Mouse (Mus musculus) embryonic fibroblast, embryonic 13.5 days (primary cell): ENCODE results near the gene Atg2b. TPM values are rescaled to one million over a fixed set of nuclear protein-coding genes. Genes with fewer than 3 reads are reported as not detected.

Experiments
- H3K27ac ChIP-seq: 2 replicates; pipeline ENCODE4 v1.5.1; 2012; ENCODE audit warnings: low read length, control low read depth, inconsistent platforms; ENCODE audit not compliant: insufficient read depth
- H3K4me1 ChIP-seq: 2 replicates; pipeline ENCODE4 v1.6.1; 2011; ENCODE audit warnings: low read length; ENCODE audit not compliant: control insufficient read depth, insufficient read depth
- H3K4me3 ChIP-seq: 2 replicates; pipeline ENCODE4 v1.5.1; 2011; ENCODE audit warnings: mild to moderate bottlenecking, control low read depth, low read length; ENCODE audit not compliant: insufficient read depth
- CTCF ChIP-seq: IDR thresholded peaks from 2 replicates; pipeline ENCODE4 v1.5.1; 2011; ENCODE audit warnings: mild to moderate bottlenecking, control low read depth, low read length, moderate library complexity, borderline replicate concordance; ENCODE audit not compliant: insufficient read depth
- POLR2A ChIP-seq: IDR thresholded peaks from 2 replicates; pipeline ENCODE4 v1.6.1; 2011; ENCODE audit warnings: low read depth, mild to moderate bottlenecking, control low read depth, low read length, moderate library complexity
- polyA plus RNA-seq: library from polyadenylated mRNA; stranded (reverse); fragments of >200 nt; gene quantifications from 2 replicates; pipeline ENCODE4 v1.2.4, GENCODE M21; 2011; ENCODE audit warnings: low read depth; ENCODE audit not compliant: missing spikeins, insufficient read length

Gene Atg2b
- polyA plus RNA-seq, 1 experiment: 25.9 TPM

GRCm38 (mm10) chr12:105686791-105687190 lies 1.8 kb upstream of the Atg2b start:
- TF ChIP-seq CTCF: no peak
- Histone ChIP-seq H3K27ac (no peak overlapping the region), H3K4me1 (peaks cover 8% of the 10 kb centered on the region), H3K4me3 (peak overlapping the region; percentile 4; the same call in 1 of the 2 replicates)

- peak within 1 kb of the TSS; percentile 61 for H3K27ac ChIP-seq
These were observed 794 bp downstream of the Atg2b start, which contains the start of gene Gskip for GRCm38 (mm10) chr12:105683933-105684901. Gskip (plus strand) TSS chr12:105684829.

GRCm38 (mm10) chr12:105678762-105679161 lies 6.2 kb downstream of the Atg2b start:
- H3K4me1 ChIP-seq: peaks cover 3% of the 10 kb centered on the region
- TF ChIP-seq CTCF: no peak
- no peak for TF ChIP-seq POLR2A
- no peak overlapping the region for H3K4me3 ChIP-seq
- H3K27ac ChIP-seq: no peak overlapping the region

More at GRCm38 (mm10) chr12:105683933-105684901, 794 bp downstream of the Atg2b start, which contains the start of gene Gskip:
- Histone ChIP-seq H3K4me3 (peak within 1 kb of the TSS; percentile 96), H3K4me1 (peaks cover 8% of the 10 kb centered on the region)
- peak; percentile 39 for TF ChIP-seq POLR2A
- TF ChIP-seq CTCF: no peak

- Histone ChIP-seq H3K4me3 (no peak overlapping the region), H3K4me1 (peaks cover 2% of the 10 kb centered on the region), H3K27ac (no peak overlapping the region)
- TF ChIP-seq POLR2A (no peak), CTCF (no peak)
These were observed 6.8 kb downstream of the Atg2b start for GRCm38 (mm10) chr12:105678211-105678610.

DNA sequence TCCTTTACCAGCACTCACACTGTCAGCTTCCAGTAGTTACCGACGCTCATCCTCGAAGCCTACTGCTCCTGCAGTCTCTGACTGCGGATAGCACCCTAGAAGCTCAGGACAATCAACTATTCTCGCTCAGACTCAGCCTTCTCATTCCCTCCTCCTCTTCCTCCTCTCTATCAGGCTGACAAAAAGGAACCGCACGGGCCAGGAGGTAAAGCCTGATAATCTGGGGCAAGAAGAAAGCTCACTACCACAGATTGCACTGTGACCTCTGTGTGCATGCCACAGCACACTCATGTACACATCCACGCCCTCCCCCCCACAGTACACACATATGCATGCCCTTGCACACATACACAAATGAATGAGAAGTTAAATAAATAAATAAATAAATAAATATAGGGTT lies 8.7 kb downstream of the Atg2b start:
- no peaks in the 10 kb centered on the region for H3K4me1 ChIP-seq
- no peak overlapping the region for H3K4me3 ChIP-seq
- H3K27ac ChIP-seq: no peak overlapping the region
- TF ChIP-seq POLR2A (no peak), CTCF (no peak)

GRCm38 (mm10) chr12:105655850-105656249 lies 29.2 kb downstream of the Atg2b start:
- no peak for TF ChIP-seq POLR2A
- no peak for TF ChIP-seq CTCF
- no peak overlapping the region for H3K27ac ChIP-seq
- H3K4me1 ChIP-seq: no peaks in the 10 kb centered on the region
- H3K4me3 ChIP-seq: no peak overlapping the region

DNA sequence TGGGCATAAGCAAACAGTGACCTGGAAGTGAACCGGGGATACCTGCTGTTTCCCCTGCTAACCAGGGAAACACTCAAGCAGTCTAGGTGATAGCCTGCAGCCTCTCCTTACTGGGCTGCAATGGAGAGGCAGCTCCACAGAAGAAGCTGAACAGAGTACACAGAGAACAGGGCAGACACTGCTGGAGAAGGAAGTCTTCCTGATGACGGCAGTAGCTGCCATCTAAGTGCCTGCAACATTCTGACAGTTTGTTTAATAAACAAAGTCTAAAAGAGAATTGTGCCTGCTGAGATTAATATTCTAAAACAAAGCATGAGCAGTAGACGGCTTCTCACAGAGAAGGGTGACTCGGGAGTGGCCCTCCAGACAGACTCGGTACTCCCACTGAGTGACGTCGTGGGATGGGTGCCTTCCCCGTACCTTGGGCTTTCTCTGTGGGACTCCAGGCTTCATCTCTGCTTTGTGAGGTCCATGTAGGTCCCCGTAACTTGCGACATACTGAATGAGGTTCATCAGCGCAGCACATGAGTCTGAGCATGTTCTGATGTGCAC lies 42.2 kb downstream of the Atg2b start:
- no peak overlapping the region for H3K27ac ChIP-seq
- TF ChIP-seq CTCF: no peak
- TF ChIP-seq POLR2A: no peak
- H3K4me1 ChIP-seq: no peaks in the 10 kb centered on the region
- H3K4me3 ChIP-seq: no peak overlapping the region

DNA sequence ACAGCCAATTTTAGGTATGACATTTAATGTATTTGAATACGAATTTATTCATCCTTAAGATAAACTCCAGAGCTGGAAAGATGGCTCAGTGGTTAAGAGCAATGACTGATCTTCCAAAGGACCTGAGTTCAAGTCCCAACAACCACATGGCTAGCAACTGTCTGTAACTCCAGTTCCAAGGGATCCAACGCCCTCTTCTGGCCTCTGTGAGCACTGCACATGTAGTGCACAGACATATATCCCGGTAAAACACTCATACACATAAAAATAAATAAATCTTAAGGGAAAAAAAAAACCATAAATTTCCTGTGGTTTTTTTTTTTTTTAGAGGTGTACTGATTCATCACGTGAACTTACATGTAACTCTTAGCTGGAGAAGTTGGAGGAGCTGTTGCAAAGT lies 47.5 kb downstream of the Atg2b start:
- no peaks in the 10 kb centered on the region for H3K4me1 ChIP-seq
- no peak for TF ChIP-seq POLR2A
- no peak for TF ChIP-seq CTCF
- H3K4me3 ChIP-seq: no peak overlapping the region
- no peak overlapping the region for H3K27ac ChIP-seq

DNA sequence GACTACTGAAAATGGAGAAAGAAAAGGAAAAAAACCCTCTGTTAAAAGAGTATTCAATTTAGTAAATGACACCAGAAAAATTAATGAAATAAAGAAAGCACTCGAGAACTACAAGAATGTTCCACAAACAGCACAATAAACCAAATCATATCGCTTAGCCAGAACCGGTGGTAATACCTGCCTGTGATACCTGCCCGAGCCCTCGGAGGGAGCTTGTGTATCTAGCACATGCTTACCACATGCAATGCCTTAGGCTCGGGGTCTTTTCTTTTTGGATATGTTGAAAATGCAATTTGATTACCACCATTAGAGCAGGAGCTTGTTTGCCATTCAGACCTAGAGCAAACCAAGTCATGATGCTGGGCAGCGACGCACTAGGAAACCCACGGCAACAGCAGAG lies 48.5 kb downstream of the Atg2b start:
- H3K4me3 ChIP-seq: no peak overlapping the region
- no peaks in the 10 kb centered on the region for H3K4me1 ChIP-seq
- H3K27ac ChIP-seq: no peak overlapping the region
- no peak for TF ChIP-seq CTCF
